Mouse (Mus musculus): ENCODE data around the gene St3gal2.

- TF ChIP-seq POLR2A (IDR thresholded peaks at IDR 0.05; ENCODE audit: insufficient read depth, low read depth, low read length) (no peak), CTCF (IDR thresholded peaks at IDR 0.05; ENCODE audit: insufficient read depth, low read depth, low read length) (no peak)
Observed at GRCm38 (mm10) chr8:110956619-110957450, 37.1 kb downstream of the St3gal2 start.

Data from olfactory bulb, adult 2 months (tissue).